9 mouse cellular contexts compared by ENCODE assay signal in genomic region chr1:19206194-19206593, GRCm38 (mm10). TPM values are rescaled to one million over a fixed set of nuclear protein-coding genes. Genes with fewer than 3 reads are reported as not detected.
DNase-seq lines count a peak whose midpoint lies in the region; ATAC-seq and TF ChIP-seq lines count a peak whose summit lies in the region.
"Had no signal": no experiment of that assay in that cellular context is flagged by ENCODE, and none has a peak within 500 bp of the region (broad histone marks: within the 10 kb centered on the region; RNA-seq: fewer than 3 reads in every experiment).

No protein-coding gene starts in this region.

- H3K27me3 ChIP-seq in forebrain, embryonic 10.5 days (ENCODE audit: poor library complexity, severe bottlenecking), result peaks cover 76% of the 10 kb centered on the region
- peaks cover 42% of the 10 kb centered on the region for H3K27me3 ChIP-seq in forebrain, embryonic 12.5 days
- peaks cover 43% of the 10 kb centered on the region for H3K27me3 ChIP-seq in E14TG2a.4 (ENCODE audit: insufficient read depth, low read length)
- H3K27me3 ChIP-seq in embryonic facial prominence, embryonic 15.5 days, result peaks cover 9% of the 10 kb centered on the region
- peaks cover 13% of the 10 kb centered on the region for H3K27me3 ChIP-seq in limb, embryonic 15.5 days

- H3K4me2 ChIP-seq in forebrain, embryonic 12.5 days, result no peak overlapping the region
- H3K4me2 ChIP-seq in embryonic facial prominence, embryonic 15.5 days (replicated peaks), result peak overlapping the region; percentile 55
- peak overlapping the region; percentile 57 for H3K4me2 ChIP-seq in limb, embryonic 15.5 days

- TF ChIP-seq CTCF in E14TG2a.4 (conservative IDR thresholded peaks at IDR 0.05; ENCODE audit: low read length), result peak; percentile 38; the same call in 1 of the 2 replicates

- ATAC-seq in forebrain, embryonic 12.5 days (ENCODE audit: low FRiP score), result no peak
- ATAC-seq in embryonic facial prominence, embryonic 15.5 days (ENCODE audit: insufficient number of reproducible peaks, low FRiP score, low TSS enrichment, low read depth), result no peak
- ATAC-seq in limb, embryonic 15.5 days (ENCODE audit: insufficient number of reproducible peaks, low FRiP score, low TSS enrichment, low read depth), result no peak

- no peaks in the 10 kb centered on the region for H3K9me3 ChIP-seq in forebrain, embryonic 10.5 days
- no peaks in the 10 kb centered on the region for H3K9me3 ChIP-seq in forebrain, embryonic 12.5 days
- no peaks in the 10 kb centered on the region for H3K9me3 ChIP-seq in E14TG2a.4 (ENCODE audit: low read length)
- no peaks in the 10 kb centered on the region for H3K9me3 ChIP-seq in embryonic facial prominence, embryonic 15.5 days (replicated peaks)
- no peaks in the 10 kb centered on the region for H3K9me3 ChIP-seq in limb, embryonic 15.5 days

- H3K36me3 ChIP-seq in forebrain, embryonic 10.5 days (replicated peaks), result no peaks in the 10 kb centered on the region
- no peaks in the 10 kb centered on the region for H3K36me3 ChIP-seq in forebrain, embryonic 12.5 days (replicated peaks)
- H3K36me3 ChIP-seq in E14TG2a.4 (ENCODE audit: insufficient read depth, low read length), result no peaks in the 10 kb centered on the region
- no peaks in the 10 kb centered on the region for H3K36me3 ChIP-seq in embryonic facial prominence, embryonic 15.5 days
- H3K36me3 ChIP-seq in limb, embryonic 15.5 days, result no peaks in the 10 kb centered on the region

- DNase-seq in forebrain, embryonic 10.5 days (ENCODE audit: extremely low spot score, low spot score), result peak; percentile 24
- DNase-seq in spleen, adult 18-20 months, result no peak
- no peak for DNase-seq in layer of hippocampus, postnatal 25 days (ENCODE audit: extremely low spot score in 1 of 2, low spot score in 1 of 2)
- DNase-seq in thymus, postnatal 0 days (ENCODE audit: low spot score), result no peak

- H3K4me1 ChIP-seq in forebrain, embryonic 10.5 days, result peaks cover 12% of the 10 kb centered on the region
- no peaks in the 10 kb centered on the region for H3K4me1 ChIP-seq in forebrain, embryonic 12.5 days
- H3K4me1 ChIP-seq in E14TG2a.4 (replicated peaks; ENCODE audit: low read depth, low read length), result peaks cover 19% of the 10 kb centered on the region
- no peaks in the 10 kb centered on the region for H3K4me1 ChIP-seq in embryonic facial prominence, embryonic 15.5 days
- H3K4me1 ChIP-seq in limb, embryonic 15.5 days, result peaks cover 3% of the 10 kb centered on the region; the same call in 1 of the 2 replicates

- H3K9ac ChIP-seq in forebrain, embryonic 12.5 days, result no peak overlapping the region
- no peak overlapping the region for H3K9ac ChIP-seq in embryonic facial prominence, embryonic 15.5 days
- H3K9ac ChIP-seq in limb, embryonic 15.5 days, result no peak overlapping the region

- under 1% methylated on average over 7 of the region's 7 CpGs for WGBS in forebrain, embryonic 10.5 days
- under 1% methylated on average over 7 of the region's 7 CpGs for WGBS in forebrain, embryonic 12.5 days
- WGBS in embryonic facial prominence, embryonic 15.5 days, result 0% methylated on average over 7 of the region's 7 CpGs
- under 1% methylated on average over 7 of the region's 7 CpGs for WGBS in limb, embryonic 15.5 days

- no peak overlapping the region for H3K27ac ChIP-seq in forebrain, embryonic 10.5 days
- no peak overlapping the region for H3K27ac ChIP-seq in forebrain, embryonic 12.5 days
- no peak overlapping the region for H3K27ac ChIP-seq in embryonic facial prominence, embryonic 15.5 days (replicated peaks)
- H3K27ac ChIP-seq in limb, embryonic 15.5 days, result no peak overlapping the region

- peak overlapping the region; percentile 41 for H3K4me3 ChIP-seq in forebrain, embryonic 10.5 days
- H3K4me3 ChIP-seq in forebrain, embryonic 12.5 days (replicated peaks), result no peak overlapping the region
- no peak overlapping the region for H3K4me3 ChIP-seq in E14TG2a.4 (replicated peaks; ENCODE audit: low read length)
- H3K4me3 ChIP-seq in embryonic facial prominence, embryonic 15.5 days (replicated peaks), result peak overlapping the region; percentile 46
- H3K4me3 ChIP-seq in limb, embryonic 15.5 days, result peak overlapping the region; percentile 36

RNA-seq across cellular contexts. Expression of gene Tfap2b, which starts 2.5 kb away (rescaled TPM):
- polyA plus RNA-seq in forebrain, embryonic 10.5 days (2016; fragmentation: Nextera tagmentation; extraction: Ambion mirVana), result 29.8 and 32.2 TPM in 2 replicates
- polyA plus RNA-seq in forebrain, embryonic 12.5 days (2016; fragmentation: Nextera tagmentation; extraction: Ambion mirVana), result 11.3 and 21.0 TPM in 2 replicates
- 50.3 and 51.9 TPM in 2 replicates for polyA plus RNA-seq in embryonic facial prominence, embryonic 15.5 days (2015; fragmentation: Nextera tagmentation; extraction: Ambion mirVana)
- 57.8 and 59.6 TPM in 2 replicates for polyA plus RNA-seq in limb, embryonic 15.5 days (2015; fragmentation: Nextera tagmentation; extraction: Ambion mirVana)
- total RNA-seq in layer of hippocampus, postnatal 25 days (2021), result under 1 TPM; 0.12 to 0.49 TPM
- 0.68 and 0.79 TPM in 2 replicates for polyA plus RNA-seq in thymus, postnatal 0 days (2015; fragmentation: Nextera tagmentation; extraction: Ambion mirVana)
- polyA plus RNA-seq: large intestine, adult 2 months had no signal

Comparison
In these comparisons a context has a peak if more than half of its experiments do, and no peak if none do; other contexts are left out.
1. H3K4me3 ChIP-seq: peak in forebrain, embryonic 10.5 days (single experiment), embryonic facial prominence, embryonic 15.5 days (single experiment) and limb, embryonic 15.5 days (single experiment); none in forebrain, embryonic 12.5 days (single experiment) and E14TG2a.4 (single experiment).